Mouse (Mus musculus): Measurements from ENCODE around the gene Prnp. TPM values are rescaled to one million over a fixed set of nuclear protein-coding genes. Genes with fewer than 3 reads are reported as not detected.
A peak's percentile ranks its signal among the peaks of the same experiment; 100 is the strongest.

The Prnp gene
- total RNA-seq (2014; fragmentation: Nextera tagmentation): 7.6 and 8.8 TPM in 2 replicates
- 14.2 and 14.3 TPM in 2 replicates for total RNA-seq (2017)

DNA sequence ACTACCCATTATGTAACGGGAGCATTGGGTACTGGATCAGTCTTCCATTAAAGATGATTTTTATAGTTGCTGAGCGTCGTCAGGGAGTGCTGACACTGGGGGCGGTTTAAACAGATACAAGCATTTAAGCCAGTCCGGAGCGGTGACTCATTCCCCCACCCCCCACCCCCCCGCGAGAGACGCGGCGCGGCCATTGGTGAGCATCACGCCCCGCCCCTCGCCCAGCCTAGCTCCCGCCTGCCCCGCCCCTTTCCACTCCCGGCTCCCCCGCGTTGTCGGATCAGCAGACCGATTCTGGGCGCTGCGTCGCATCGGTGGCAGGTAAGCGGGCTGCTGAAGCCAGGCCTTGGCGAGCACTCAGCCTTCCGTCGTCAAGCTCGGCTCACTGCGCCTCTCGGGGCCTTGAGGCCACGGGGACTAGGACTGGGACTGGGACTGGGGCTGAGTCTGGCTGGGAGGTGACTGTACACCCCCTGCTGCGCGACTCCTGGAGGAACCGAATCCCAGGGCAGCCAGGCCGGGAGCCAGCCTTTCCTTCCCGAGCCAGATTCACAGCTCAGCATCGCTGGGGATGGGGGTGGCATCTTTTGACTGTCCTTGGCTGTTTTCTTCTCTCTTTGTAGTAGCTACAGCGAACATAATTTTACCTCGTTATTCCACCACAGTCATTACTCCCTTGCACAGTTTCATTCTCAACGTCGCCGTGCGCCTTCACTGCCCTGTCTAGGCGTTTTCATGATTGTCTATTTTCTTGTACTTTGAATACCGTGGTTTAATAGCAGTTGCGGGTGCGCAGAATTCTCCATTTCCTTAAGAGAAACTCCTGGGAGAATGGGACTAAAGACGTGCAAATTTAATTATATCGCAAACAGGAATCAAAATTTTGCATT is at the start of gene Prnp, which contains the start of gene Prn:
Gene Prnp, plus strand, starts transcription at position 246 of the 890 bp plus-strand sequence.
Gene Prn, plus strand, starts transcription at position 275 of the 890 bp plus-strand sequence.
- ATAC-seq (replicated peaks; ENCODE audit: low FRiP score, low TSS enrichment, poor library complexity, severe bottlenecking): peak; percentile 94

DNA sequence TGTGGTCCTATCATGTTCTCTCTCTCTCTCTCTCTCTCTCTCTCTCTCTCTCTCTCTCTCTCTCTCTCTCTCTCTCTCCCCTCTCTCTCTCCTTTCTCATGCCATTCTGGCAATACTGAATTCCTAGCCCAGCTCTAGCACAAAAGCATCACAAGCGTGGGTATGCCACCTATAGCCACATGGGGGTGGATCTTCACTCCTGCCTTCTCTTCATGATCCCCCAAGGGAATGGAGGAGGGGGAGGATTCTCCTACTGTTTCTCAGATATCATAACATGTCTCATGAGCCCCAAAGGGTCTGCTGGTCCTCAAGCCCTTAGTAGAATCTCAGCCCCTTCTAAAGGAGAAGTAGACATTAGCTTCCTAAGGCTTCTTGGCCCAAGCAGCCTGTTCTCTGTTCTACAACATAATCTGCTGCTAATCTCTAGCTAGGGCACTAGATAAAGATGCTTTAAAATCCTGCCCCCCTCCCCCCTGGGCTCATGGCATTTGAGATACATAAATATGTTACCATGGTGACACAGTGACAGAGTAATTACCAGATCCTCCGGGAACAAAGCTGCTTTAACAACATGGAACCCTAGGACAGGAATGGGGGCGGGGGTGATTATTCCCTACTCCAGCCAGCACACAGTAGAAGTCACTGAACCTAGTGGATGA is 47.0 kb upstream of the Prnp start:
- no peak for ATAC-seq (replicated peaks; ENCODE audit: low FRiP score, low TSS enrichment, poor library complexity, severe bottlenecking)

DNA sequence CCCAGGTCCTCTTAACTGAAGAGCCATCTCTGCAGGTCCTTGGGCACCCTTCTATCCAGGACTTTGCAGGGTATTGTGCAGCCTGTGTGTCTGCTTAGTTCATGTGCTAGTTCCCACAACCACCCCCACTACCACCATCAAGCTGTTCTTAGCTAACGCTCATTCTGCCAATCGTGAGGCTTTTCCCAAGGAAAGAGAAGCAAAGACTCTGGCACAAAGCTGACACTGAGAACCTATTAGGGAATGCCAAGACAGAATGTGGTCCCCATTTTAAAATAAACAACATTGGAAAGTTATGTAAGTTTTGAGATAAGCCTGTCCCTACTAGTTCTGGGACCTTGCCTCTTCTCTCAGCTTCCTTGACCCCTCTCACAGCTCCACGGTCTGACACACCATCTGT is 46.3 kb upstream of the Prnp start:
- ATAC-seq (replicated peaks; ENCODE audit: low FRiP score, low TSS enrichment, poor library complexity, severe bottlenecking): no peak

DNA sequence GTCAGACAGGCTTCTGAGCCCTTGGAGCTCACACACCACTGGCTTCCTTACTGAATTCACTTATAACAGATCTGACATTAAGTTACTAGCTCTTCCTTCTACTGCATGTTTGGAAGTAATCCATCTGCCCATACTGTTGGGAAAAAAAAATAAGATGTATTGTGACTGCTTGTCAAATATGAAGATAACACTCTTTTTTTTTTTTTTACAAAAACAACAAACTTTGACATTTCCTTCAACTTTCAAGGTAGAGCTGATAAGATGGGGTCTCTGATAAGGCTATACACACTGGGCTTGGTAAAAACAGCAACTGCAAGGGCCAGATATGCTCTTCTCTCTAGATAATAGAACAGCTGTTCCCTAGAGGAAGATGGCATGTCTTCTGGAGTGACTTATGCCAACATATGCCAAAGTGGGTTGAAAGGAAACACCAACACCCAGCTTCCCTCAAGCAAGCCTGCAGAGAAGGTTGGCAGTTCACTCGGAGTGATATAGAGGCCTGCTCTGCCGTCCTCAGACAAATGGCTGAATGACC is 45.4 kb upstream of the Prnp start:
- peak; percentile 72 for ATAC-seq (replicated peaks; ENCODE audit: low FRiP score, low TSS enrichment, poor library complexity, severe bottlenecking)

DNA sequence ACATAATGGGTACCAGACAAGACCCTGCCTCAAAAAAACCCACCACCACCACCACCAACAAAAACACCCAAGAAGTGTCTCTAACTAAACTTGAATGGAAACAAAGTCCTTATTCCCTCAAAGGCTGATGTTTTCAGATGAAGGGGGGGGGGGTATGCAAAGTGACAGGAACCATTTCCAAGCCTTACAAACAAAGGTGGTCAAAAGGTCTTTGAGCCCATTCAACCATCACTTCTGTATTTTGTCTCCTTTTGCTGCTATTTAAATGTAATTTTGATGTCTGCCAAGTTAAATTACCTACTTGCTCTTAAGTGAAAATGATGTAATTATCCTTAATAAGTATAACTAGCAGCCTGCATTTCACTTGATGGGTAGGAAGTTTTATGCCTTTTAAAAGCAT is 43.1 kb upstream of the Prnp start:
- no peak for ATAC-seq (replicated peaks; ENCODE audit: low FRiP score, low TSS enrichment, poor library complexity, severe bottlenecking)

DNA sequence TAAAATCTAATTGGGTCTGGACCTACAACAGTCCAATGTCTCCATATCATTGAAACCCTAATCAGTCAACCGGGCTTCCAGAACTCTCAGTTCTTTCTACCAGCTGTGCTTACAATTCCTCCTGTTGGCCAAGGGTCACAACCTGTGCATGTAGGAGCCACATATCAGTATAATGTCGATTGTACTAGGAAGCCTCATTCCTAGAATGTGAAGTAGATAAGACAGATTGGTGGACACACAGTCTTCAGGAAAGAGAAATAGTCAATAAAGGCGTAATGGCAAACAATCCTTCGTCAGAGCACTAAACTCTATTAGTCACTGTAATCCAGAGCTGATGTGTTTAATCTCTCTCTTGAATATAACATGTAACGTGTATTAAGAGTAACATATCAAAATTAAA is 40.7 kb upstream of the Prnp start:
- ATAC-seq (replicated peaks; ENCODE audit: low FRiP score, low TSS enrichment, poor library complexity, severe bottlenecking): no peak

DNA sequence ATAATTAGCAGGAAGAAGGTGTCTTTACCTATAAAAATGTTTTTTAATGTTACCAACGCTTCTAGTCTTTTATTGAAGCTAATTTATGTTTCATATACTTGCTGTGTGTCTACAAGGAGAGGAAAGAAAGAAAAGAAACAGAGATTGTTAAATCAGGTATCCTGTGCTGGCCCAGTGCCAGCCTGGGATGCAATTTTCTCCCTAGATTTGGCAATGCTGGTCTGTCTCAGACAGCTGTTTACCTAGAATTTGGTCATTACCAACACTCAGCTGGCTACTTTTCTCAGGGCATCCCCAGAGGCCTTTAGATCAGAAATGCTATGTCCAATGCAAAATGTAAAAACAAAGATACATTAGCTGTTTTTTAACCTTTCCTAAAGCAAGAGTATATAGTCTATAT is 36.4 kb upstream of the Prnp start:
- ATAC-seq (replicated peaks; ENCODE audit: low FRiP score, low TSS enrichment, poor library complexity, severe bottlenecking): no peak

DNA sequence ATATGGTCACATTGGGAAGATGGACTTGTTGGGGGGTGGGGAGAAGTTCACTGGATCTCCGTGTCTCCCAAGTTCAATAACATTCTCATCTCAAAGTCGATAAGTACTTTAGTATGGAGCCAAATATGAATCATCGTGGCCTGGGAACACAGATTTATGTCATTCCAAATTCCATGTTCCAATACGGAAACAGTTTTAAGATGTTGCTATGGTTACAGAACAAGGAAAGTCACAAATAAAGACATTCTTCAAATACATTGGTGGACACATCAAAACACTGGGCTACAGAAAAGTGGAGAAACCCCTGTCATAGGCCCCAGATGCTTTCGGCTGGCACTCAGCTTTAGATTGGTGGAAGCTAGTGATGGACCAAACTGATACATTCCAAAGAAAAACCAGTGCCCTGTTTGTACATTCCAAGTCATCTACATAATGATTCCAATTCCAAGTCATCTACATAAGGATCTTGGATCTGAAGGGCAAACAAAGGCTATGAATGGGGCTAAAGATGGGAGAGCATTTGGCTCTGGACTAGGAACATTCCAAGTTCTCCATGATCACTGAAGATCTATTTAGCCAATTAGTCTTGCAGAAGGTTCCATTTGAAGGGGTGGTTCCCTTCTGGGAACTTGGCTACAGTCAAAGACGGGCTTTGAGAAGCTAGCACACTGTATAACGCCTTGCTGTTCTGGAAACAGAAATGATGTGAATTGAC is 33.0 kb upstream of the Prnp start:
- ATAC-seq (replicated peaks; ENCODE audit: low FRiP score, low TSS enrichment, poor library complexity, severe bottlenecking): no peak

DNA sequence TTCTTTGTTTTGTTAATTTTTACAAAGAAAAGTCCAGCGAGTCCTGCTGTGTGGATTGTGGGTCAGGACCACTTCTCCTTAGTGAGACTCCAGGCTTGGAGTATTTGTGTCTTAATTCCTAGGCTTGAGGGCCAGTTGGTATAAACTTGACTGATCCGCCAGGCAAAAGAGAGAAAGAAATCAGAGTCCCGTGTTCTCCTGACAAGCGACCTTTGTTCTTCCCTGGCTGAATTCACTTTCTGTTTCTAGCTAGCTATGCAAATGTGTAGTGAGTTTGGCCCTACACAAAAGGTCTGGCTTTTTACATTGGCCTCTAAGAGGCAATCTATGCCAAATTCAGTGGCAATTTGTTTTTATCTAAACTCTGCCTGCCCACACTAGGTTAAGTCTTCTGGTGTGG is 28.0 kb upstream of the Prnp start:
- no peak for ATAC-seq (replicated peaks; ENCODE audit: low FRiP score, low TSS enrichment, poor library complexity, severe bottlenecking)

DNA sequence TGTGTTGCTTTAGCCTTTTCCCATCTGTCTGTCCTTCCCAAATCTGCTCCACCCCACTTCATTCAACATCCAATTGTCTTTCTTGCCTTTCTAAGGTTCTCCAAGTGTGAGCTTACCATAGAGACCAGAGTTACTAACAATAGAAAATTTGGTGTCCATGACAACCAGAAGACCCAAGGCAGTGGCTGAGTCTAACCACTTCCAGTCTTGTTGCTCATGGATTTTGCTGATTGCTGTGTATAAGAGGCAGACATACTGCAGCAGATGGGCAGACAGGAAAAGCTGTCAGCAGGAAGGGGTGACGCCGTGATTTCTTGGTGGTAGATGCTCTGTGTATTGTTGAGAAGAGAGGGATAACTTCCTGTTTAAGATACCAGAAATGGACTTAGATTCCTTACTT is 26.6 kb upstream of the Prnp start:
- ATAC-seq (replicated peaks; ENCODE audit: low FRiP score, low TSS enrichment, poor library complexity, severe bottlenecking): no peak

DNA sequence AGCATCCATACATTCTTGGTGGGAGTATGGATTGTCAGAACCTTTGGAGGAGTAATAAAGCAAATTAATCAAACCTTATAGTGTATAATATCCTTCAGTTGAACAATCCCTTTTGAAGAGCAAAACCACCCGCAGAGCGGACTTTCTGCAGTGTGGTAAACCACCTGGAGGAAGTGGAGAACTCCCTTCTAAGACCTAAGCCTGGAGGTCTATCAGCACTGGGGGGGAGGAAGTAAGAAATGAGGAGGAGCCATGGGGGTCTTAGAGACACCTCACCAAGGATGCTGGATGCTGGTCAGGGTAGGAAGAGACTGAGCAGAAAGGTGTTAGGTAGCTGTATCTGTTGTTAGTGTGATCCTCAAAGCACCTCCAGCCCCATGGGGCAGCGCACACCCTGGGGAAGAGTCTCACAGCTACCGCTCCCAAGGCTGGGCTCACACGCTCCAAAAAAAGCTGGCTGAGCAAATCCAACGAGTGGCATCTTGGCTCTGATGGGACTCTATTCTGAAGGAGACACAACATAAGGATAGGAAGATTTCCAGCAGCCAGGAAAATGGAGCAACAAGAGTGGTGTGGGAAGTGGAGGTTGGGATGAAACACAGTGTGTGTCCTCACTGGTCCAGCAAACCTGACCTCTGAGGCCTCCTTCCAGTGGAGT is 23.1 kb upstream of the Prnp start:
- ATAC-seq (replicated peaks; ENCODE audit: low FRiP score, low TSS enrichment, poor library complexity, severe bottlenecking): no peak

DNA sequence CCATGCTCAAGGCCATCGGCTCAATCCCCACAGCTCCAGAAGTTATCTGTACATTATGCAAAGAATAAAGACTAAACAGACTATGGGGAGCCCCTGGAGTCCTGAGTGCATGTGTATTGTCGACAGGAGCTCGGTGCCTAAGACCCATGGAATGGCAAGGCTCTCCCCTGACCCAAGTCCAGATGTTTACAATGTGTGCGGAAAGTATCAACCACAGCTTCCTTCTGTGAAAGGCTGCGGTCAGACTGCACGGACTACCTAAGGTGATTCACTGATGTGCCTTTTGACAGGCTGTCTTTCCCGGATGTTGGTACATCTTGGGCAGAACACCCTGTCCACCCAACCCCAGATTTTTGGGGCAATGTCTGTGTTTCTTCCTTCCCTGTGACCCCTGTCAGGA is 21.5 kb upstream of the Prnp start:
- ATAC-seq (replicated peaks; ENCODE audit: low FRiP score, low TSS enrichment, poor library complexity, severe bottlenecking): peak; percentile 42; the same call in 1 of the 2 replicates

DNA sequence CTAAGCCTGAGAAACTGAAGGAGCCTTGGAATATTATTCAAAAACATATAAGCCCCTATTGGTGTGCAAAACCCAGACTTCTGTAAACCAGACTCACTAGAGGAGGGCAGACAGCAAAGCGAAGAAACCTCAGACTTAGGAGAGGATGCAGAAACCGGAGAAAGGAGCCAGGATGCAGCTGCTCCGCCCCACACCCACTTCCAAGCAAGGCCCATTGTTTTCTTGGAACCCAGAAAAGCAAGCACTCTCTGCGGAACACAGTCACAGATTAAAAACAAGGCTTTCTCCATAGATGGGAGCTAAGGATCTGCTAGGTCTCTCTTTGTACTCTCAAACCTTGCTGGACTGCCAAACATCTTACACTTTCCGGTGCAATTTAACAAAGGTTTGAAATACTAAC is 17.2 kb upstream of the Prnp start:
- no peak for ATAC-seq (replicated peaks; ENCODE audit: low FRiP score, low TSS enrichment, poor library complexity, severe bottlenecking)

DNA sequence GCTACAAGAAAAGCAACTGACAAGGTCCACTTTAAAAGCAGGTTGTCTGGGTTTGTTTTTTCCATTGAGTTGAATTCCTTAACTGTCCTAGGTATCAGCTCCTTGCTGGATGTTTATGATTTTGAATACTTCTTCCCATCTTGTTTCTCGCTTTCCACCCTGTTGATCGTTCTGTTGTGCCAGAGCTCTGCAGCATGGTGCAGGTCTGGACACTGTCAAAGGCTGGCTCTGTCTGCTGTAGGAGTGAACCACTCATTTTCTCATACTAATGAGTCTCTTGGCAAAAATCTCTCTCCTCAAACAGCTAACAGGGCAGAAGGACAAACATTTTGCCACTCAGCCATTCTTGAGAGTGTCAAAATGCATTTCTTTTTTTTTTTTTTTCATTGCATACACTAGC is 14.6 kb upstream of the Prnp start:
- ATAC-seq (replicated peaks; ENCODE audit: low FRiP score, low TSS enrichment, poor library complexity, severe bottlenecking): no peak

DNA sequence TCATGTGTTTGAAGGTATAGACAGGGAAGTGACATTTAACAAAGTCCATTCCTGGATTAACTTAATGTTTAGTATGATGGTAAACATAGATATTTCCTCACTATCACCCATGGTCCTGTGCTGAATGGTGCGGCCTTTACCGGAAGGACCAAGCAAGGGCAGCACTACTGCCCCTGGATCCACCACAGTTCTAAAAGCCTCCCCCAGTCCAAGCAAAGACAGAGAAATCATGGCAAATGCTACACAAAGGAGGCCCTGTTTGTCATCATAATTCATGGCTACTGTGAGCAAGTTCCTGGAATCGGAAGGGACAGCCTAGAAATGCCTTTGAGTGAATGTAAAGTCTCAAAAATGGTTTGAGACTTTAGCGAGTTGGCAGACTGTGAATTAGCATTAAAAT is 13.7 kb upstream of the Prnp start:
- ATAC-seq (replicated peaks; ENCODE audit: low FRiP score, low TSS enrichment, poor library complexity, severe bottlenecking): no peak

DNA sequence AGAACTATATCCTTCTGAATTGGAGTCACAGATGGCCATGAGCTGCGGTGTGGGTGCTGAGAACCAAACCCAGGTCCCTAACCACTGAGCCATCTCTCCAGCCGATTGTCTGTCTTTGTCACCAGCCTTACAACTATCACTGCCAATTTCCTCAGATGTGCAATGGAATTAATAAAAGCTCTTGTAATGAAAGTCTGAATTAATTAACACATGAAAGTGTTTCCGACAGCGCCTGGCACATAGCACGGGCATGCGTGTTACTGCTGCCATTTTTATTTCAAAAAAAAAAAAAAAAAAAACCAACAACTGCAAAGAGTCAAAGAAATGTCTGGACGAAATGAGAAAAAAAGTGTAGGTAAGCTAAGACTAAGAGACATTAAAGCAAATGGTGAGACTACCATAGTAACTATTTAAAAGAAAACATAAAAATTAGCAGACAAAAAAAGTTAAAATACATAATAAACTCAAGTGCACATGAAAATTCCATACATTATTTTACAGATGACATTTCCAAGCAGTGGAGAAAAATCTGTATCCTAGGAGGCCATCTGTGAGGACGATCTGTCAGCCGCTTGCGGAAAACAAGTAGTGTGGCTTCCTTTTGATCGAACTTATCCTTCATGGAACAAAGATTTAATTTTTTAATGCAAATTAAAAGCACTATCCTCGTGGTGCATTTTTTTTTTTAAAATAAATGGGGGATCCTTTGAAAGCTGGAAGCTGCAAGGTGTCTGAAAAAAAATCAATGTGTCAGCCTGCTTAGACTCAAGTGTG is 12.2 kb upstream of the Prnp start:
- no peak for ATAC-seq (replicated peaks; ENCODE audit: low FRiP score, low TSS enrichment, poor library complexity, severe bottlenecking)

DNA sequence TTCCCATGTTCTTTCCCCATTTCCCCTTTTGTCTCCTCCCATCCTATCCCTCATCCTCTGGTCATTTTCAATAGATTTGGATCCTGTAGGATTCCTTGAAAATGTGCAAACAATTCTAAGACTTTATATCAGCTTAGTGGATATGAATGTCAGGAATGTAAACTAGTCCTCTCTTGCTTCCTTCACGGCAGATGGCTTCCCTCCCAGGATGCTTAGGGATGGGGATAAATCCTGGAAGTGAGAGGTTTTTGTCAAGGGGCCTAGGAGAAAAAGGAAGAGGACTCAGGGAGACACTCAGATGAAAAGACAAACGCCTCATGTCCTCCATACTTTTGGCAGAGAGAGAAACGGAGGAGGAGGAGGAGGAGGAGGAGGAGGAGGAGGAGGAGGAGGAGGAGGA is 7.3 kb upstream of the Prnp start:
- no peak for ATAC-seq (replicated peaks; ENCODE audit: low FRiP score, low TSS enrichment, poor library complexity, severe bottlenecking)

DNA sequence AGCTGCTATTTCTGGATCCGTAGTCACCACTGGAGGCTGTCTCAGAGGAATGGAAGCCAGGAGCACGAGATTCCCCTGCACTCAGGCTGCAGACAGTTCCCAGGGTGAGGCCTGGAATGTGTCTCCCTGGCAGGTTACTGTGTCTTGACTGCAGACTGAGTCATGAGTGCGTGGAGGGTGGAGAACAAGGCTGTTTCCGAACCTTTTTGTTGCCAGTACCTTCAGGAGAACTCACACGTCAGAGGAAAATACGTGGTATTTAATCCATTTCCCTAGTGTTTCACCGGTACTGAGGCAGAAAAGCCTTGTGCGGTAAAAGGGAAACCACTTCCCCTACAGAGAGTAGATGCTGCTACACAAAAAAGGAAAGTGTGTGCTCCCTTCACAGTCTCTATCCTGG is 6.9 kb upstream of the Prnp start:
- no peak for ATAC-seq (replicated peaks; ENCODE audit: low FRiP score, low TSS enrichment, poor library complexity, severe bottlenecking)

DNA sequence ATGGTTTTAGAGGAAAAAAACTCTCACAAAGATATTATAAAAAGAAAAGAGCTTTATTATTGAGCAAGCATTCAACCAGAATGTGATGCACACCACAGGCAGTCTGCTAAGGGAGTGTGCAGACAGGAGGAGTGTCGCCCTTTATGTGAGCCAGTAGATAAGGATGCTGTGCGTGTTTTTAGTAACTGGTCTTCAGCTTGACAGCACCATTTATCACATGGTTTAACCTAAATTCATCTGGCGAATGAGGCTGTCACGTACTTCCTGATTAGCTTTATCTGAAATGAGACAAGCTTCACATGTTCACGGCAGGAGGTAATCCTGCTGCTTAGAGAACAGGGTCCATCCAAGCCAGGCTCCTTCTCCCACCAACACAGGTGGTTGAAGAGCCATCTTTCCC is 4.7 kb upstream of the Prnp start:
- ATAC-seq (replicated peaks; ENCODE audit: low FRiP score, low TSS enrichment, poor library complexity, severe bottlenecking): peak; percentile 86

Measured in megakaryocyte-erythroid progenitor cell, adult 5-6 weeks (primary cell).